Mouse (Mus musculus): ENCODE data around the gene Cd200r1.

- TF ChIP-seq CTCF (IDR thresholded peaks at IDR 0.05; ENCODE audit: low read depth, low read length): no peak
- TF ChIP-seq POLR2A (IDR thresholded peaks at IDR 0.05; ENCODE audit: insufficient read depth, low read length): no peak
Measured at GRCm38 (mm10) chr16:44765555-44766319, at the start of gene Cd200r1.
